Mouse (Mus musculus) adrenal gland, postnatal 4 days (tissue): ENCODE measurements at regions not wholly inside any gene's neighbourhood (a gene's known extent, or its start where the extent isn't known, plus 50 kb on each side); places are given as distances from the start of the nearest gene placed in this dataset.
"Not testable (repeated sequence)": the region's sequence is repeated elsewhere in the genome, so short reads cannot be mapped to it uniquely, and the experiment has no call there.

Source experiments
- DNase-seq, 2 experiments: peaks; one replicate each; pipeline ENCODE4 v3.0.0; 2021 to 2022; ENCODE audit warnings: low spot score in 2 of 2, mixed read lengths in 2 of 2

GRCm38 (mm10) chr3:117117838-117118237 lies 149.1 kb upstream of the Palmd start:
- DNase-seq, result no peak

GRCm38 (mm10) chr3:117116210-117116609 lies 147.4 kb upstream of the Palmd start:
- DNase-seq, result no peak

- DNase-seq, result no peak
These were observed 144.0 kb upstream of the Palmd start for GRCm38 (mm10) chr3:117112766-117113165.

- no peak for DNase-seq
These were observed 143.5 kb upstream of the Palmd start for GRCm38 (mm10) chr3:117112304-117112703.

GRCm38 (mm10) chr3:117108966-117109700 lies 140.3 kb upstream of the Palmd start:
- DNase-seq, result no peak

DNA sequence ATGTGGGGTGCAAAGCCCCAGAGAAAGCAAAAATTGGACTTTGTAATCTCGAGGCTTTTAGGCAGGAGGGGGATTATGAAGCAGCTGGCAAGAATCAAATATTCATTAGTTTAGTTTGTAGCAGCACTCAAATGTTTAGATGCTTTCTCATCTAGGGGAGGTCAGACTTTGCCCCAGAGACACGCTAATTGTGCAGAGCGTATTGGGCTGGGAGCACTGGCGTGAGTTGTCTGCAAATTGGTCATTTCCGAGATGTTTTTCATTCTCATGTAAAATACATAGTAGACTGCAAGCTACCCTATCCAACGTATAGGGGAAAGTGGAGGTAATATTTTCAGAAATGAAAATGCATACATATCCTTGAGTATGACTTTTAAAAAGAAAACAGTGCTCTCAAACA lies 139.2 kb upstream of the Palmd start:
- DNase-seq, result no peak

GRCm38 (mm10) chr3:117107378-117107777 lies 138.6 kb upstream of the Palmd start:
- no peak for DNase-seq

DNA sequence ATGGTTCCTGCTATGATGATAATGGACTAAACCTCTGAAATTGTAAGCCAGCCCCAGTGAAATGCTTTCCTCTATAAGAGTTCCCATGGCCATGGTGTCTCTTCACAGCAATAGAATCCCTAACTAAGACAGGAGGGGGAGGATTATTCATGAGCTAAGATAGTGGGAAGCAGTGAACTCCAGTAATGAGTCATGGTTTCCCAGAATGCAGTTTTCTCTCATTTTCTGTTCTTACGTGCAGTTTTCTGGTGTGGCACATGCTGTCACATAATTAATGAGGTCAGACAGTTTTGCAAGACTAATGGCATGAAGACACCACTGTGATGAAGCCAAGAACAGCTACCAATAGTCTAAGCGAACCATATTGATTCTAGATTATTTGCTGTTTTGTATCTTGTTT lies 118.9 kb upstream of the Palmd start:
- DNase-seq, result no peak

DNA sequence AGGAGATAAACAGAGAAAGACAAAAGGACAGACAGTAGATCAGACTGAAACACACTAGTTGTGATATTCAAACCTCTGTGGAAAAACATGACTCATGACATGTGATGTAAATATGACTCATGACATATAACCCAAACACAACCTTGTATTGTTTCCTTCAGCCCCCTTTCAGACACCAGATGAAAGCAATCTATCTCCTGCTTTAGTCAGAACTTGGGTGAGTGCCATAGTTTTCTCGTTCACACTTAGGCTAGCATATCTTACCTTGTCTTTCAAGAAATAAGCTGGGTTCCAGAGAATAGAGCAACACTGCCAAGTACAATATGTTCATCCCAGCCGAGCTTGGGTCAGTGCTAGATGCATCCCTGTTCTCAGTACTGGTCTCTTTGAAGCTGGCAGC lies 107.9 kb upstream of the Palmd start:
- DNase-seq, result no peak

DNA sequence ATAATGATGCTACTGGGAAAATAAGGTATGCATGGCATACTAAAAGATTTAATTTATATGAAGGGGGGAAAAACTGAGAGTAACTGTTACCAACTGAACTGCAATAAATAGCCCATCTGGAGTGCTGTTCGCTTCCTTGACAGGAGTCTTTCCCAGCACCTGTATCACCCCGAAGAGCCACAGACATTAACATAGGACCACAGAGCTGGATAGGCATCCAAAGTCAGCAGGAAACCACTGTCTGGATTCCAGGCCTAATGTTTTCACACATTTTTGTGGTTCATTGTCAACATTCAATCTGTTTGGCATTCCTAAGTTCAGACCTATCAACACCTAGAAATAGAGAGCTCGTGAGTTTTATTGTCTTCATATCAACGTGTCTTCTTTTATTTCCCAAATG lies 104.6 kb upstream of the Palmd start:
- DNase-seq, result no peak

DNA sequence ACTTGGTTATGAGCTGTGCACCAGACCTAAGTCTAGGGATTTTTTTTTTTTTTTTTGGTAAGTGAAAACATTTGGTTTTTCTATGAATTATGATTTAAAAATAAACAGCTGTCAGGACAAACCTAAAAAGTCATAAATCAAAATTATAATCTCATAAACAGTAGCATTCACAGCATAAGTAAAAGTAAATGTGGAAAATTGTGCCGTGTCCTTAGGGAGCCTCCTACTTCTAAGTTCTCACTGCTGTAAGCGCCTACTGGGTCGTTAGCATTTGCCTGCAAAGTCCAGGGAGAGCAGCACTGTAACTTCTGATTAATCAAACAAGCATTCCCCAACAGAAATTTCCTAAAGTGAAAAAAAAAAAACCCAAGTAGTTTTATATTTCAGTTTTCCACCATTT lies 104.2 kb upstream of the Palmd start:
- DNase-seq, result no peak

GRCm38 (mm10) chr3:117071851-117072250 lies 103.1 kb upstream of the Palmd start:
- DNase-seq, result no peak

DNA sequence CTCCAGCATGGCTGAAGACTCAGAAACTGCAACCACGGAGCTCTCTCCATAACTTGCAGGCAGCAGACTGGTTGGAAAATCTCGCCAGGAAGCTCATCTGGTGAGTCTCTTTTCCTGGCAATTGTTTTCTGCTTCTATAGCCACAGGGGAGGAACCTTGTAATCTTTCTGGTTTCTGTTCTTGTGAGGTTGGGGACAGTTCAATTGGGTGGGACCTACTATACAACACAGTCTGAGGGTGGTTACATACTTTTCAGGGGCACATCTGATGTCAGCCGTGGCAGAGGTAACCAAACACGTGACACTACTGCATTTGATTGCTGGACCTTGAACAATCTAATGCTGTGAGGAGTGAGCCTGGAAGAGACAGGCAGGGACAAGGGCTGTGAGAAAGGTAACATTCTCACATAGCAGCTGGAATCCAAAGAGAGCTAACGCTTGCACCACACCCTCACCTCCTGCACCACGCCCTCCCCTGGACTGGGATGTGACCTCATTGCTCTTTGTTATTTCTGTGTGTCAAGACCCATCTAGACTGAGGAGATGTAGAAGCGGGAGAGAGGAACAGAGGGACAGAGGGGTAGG lies 98.8 kb upstream of the Palmd start:
- DNase-seq, result no peak

DNA sequence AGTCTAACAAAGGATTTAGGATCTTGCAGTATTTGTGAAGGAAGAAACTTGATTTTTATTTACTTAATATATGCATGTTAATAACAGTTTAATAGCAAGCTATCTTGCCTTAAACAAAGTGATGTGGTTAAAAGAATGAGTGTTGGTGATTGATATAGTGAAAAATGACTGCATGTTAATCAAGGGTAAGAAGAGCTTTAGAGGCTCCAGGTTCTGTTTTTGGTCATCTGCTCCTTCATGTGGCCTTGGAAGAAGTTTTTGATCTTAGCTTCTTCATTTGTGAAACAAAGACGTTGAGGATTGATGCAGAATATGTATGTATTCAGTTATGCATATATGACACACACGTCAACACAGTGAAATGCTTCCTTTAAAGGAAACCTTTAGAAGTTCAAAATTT lies 97.1 kb upstream of the Palmd start:
- DNase-seq, result no peak

DNA sequence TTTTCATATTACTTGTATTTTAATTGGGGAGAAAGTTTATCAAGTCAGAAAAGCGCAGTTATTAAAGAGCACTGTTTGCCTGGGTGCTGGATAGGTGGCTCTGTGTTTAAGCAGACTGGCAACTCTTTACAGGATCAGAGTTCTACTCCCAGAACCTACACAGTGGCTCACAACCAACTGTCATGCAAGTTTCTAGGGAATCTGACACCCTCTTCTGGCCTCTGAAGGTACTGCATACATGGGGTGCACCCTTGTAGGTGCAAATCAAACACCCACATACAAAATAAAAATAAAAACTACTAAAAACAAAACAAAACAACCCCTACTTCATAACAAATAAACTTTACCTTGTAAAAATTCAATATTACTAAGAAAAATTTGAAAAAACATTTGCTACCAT lies 93.0 kb upstream of the Palmd start:
- DNase-seq, result no peak

- peak in 1 of 2 experiments; percentile 6 for DNase-seq
These were observed 92.4 kb upstream of the Palmd start for GRCm38 (mm10) chr3:117061182-117061581.

GRCm38 (mm10) chr3:117054711-117055110 lies 85.9 kb upstream of the Palmd start:
- DNase-seq, result not testable (repeated sequence)

DNA sequence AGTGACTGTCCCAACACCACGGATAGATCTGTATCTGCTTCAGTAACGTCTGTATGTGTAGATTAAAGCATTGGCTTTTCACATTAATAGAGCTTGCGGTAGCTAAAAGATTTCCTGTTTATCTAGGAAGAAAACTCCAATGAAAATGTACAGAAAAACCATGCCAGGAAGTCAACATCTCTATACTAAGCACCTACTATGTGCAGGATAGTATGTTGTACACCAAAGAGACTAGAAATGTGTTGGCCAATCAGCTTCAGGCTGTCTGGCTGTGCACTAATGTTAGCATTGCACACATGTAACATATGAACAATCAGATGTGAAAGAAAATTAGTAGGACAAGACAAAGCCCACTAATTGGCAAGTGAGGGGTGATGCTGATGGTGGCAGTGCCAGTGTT lies 82.6 kb upstream of the Palmd start:
- no peak for DNase-seq

- DNase-seq, result no peak
These were observed 82.1 kb upstream of the Palmd start for GRCm38 (mm10) chr3:117050909-117051308.

GRCm38 (mm10) chr3:117049410-117049809 lies 80.6 kb upstream of the Palmd start:
- no peak for DNase-seq

GRCm38 (mm10) chr3:117044809-117045208 lies 76.0 kb upstream of the Palmd start:
- DNase-seq, result no peak

DNA sequence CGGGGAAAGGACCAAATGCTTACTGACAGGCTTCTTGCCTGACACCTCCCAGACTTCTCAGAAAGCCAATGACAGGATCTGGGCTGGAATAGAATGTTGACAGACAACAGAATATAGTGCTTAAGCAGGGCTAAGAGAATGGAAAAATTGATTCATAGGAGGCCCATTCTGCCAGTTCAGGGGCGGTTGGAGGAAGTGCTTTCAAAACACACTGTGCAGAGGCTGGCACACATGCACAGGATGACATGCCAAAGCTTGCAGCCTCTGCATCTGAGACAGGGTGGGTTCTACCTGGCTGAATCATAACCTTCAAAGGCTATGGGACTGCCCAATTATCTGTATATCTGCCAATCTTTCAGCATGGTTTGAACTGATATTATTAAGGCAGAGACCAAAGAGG lies 75.5 kb upstream of the Palmd start:
- DNase-seq, result no peak

DNA sequence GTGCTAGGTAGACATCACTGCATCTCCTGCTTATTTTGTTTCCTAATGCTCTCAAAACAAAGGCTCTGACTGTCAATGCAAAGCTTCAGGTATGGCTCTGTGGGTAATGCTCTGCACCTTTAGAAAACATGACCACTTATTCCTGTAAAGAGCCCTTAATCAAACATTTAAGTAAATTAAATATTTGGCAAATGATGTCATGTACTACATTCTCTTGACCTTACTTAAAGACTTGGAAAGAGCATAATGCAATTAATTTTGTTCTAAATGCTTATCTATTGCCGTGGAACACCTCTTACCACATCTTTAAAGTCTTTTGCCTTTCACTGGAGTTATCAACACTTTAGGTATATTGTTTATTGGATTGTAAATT lies 70.1 kb upstream of the Palmd start:
- no peak for DNase-seq
